Mouse (Mus musculus): ENCODE data around the gene Scn8a. TPM values are rescaled to one million over a fixed set of nuclear protein-coding genes. Genes with fewer than 3 reads are reported as not detected.

The Scn8a gene
- polyA plus RNA-seq, 1 experiment: not detected

DNA sequence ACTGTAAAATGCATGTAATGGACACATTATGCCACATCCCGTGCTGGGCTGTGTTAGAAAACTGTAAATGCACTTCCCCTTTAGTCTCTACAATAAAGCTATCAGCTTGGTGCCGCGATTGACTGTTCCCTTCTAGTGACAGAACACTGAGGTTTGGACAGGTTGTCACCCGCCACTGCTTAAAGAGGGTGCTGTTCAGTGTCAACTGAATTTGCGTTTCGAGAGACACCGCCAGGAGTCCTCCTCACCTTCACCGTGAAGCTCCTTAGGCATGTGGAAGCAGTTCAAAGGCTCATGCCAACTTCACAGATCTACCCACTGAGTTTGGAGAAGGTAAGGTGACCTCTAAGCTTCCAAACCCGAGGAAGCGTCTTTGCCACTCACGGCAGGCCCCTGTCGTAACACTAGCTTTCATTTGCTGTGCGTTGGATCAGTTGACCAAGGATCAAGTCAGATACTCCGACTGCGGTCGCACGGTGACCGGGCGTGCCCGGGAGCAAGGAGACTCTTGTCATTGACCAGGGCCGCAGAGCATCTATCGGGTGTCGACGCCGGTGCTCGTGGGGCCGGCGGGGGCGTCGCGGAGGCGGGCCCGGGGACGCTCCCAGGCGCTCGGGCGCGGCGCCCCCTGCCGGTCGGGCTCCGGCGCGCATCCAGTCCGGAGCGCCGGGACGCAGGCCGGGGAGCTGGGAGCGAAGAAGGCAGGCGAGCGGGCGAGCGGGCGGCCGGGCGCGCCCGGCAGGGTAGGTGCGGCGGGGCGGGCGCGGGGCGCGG, 530 bp downstream of the Scn8a start:
- Histone ChIP-seq H3ac (ENCODE audit: control insufficient read depth, insufficient read length, low read depth) (no peak overlapping the region), H3K27me3 (ENCODE audit: control insufficient read depth, insufficient read depth, insufficient read length) (peaks cover 42% of the 10 kb centered on the region), H3K4me3 (ENCODE audit: insufficient read depth, poor library complexity, severe bottlenecking) (no peak overlapping the region), H3K79me2 (ENCODE audit: control insufficient read depth, insufficient read depth) (no peaks in the 10 kb centered on the region), H3K36me3 (ENCODE audit: control insufficient read depth, insufficient read depth) (no peaks in the 10 kb centered on the region), H3K79me3 (ENCODE audit: low read depth) (no peaks in the 10 kb centered on the region)
- TF ChIP-seq FOSL1 (IDR thresholded peaks at IDR 0.05; ENCODE audit: insufficient read depth, low read length, poor library complexity, severe bottlenecking): no peak
- no peak for TF ChIP-seq MYOD1 (IDR thresholded peaks at IDR 0.05; ENCODE audit: control insufficient read depth, insufficient read length, low read depth)
- TF ChIP-seq CEBPB (IDR thresholded peaks at IDR 0.05; ENCODE audit: low read depth): no peak
- TF ChIP-seq MYOG (IDR thresholded peaks at IDR 0.05; ENCODE audit: control insufficient read depth, extremely low read depth, insufficient read length): no peak
- no peak for TF ChIP-seq USF1 (IDR thresholded peaks at IDR 0.05; ENCODE audit: low read depth)
- no peak for TF ChIP-seq MAX (IDR thresholded peaks at IDR 0.05)
- no peak for TF ChIP-seq CTCF (IDR thresholded peaks at IDR 0.05; ENCODE audit: control insufficient read depth, insufficient read depth, insufficient read length)

DNA sequence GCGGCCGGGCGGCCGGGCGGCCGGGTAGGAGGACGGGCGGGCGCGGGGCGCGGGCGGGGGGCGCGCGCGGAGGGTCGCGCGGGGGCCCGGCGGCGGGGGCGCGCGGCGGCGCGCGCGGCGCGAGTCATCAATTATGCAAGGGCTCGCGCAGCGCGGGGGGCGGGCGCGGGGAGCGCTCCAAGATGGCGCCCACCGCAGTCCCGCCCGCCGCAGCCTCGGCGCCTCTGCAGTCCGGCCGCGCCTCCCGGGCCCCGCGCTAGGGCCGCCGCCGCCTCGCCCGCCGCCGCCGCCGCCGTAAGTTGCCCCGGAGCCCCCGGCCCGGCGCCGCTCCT, 1.1 kb downstream of the Scn8a start:
- peaks cover 48% of the 10 kb centered on the region for H3K27me3 ChIP-seq (ENCODE audit: control insufficient read depth, insufficient read depth, insufficient read length)
- TF ChIP-seq MYOD1 (IDR thresholded peaks at IDR 0.05; ENCODE audit: control insufficient read depth, insufficient read length, low read depth): no peak
- no peak for TF ChIP-seq CTCF (IDR thresholded peaks at IDR 0.05; ENCODE audit: control insufficient read depth, insufficient read depth, insufficient read length)
- no peak for TF ChIP-seq USF1 (IDR thresholded peaks at IDR 0.05; ENCODE audit: low read depth)
- no peak overlapping the region for H3K4me3 ChIP-seq (ENCODE audit: insufficient read depth, poor library complexity, severe bottlenecking)
- H3ac ChIP-seq (ENCODE audit: control insufficient read depth, insufficient read length, low read depth): no peak overlapping the region
- H3K79me3 ChIP-seq (ENCODE audit: low read depth): no peaks in the 10 kb centered on the region
- no peaks in the 10 kb centered on the region for H3K79me2 ChIP-seq (ENCODE audit: control insufficient read depth, insufficient read depth)
- H3K36me3 ChIP-seq (ENCODE audit: control insufficient read depth, insufficient read depth): no peaks in the 10 kb centered on the region

- Histone ChIP-seq H3K27me3 (ENCODE audit: control insufficient read depth, insufficient read depth, insufficient read length) (peaks cover 54% of the 10 kb centered on the region), H3K4me3 (ENCODE audit: insufficient read depth, poor library complexity, severe bottlenecking) (no peak overlapping the region), H3K79me3 (ENCODE audit: low read depth) (no peaks in the 10 kb centered on the region), H3K79me2 (ENCODE audit: control insufficient read depth, insufficient read depth) (no peaks in the 10 kb centered on the region), H3ac (ENCODE audit: control insufficient read depth, insufficient read length, low read depth) (no peak overlapping the region), H3K36me3 (ENCODE audit: control insufficient read depth, insufficient read depth) (no peaks in the 10 kb centered on the region)
- TF ChIP-seq CEBPB (IDR thresholded peaks at IDR 0.05; ENCODE audit: low read depth) (no peak), USF1 (IDR thresholded peaks at IDR 0.05; ENCODE audit: low read depth) (no peak)
Observed at GRCm38 (mm10) chr15:100871107-100872011, 1.7 kb downstream of the Scn8a start.

DNA sequence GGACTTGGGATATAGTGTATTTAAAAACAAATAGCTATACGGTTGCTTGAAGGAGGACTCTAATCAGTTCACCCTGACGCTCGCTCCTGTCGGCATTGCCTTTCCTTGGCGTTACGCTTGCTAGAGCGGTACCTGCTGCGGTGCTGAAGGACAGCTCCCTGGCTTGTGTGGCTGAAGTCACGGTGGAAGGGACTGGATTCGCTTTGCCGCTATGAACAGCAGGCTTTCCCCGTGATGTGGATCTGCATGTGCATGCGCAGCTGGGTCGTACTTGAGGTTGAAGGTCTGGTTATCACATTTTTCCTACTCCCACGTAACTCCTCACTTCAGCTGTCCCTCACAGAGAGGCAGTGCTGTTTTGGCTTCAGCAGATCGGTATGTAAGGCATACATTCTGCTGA, 3.5 kb downstream of the Scn8a start:
- TF ChIP-seq FOSL1 (IDR thresholded peaks at IDR 0.05; ENCODE audit: insufficient read depth, low read length, poor library complexity, severe bottlenecking): no peak
- no peak for TF ChIP-seq CTCF (IDR thresholded peaks at IDR 0.05; ENCODE audit: control insufficient read depth, insufficient read depth, insufficient read length)
- no peak for TF ChIP-seq MYOD1 (IDR thresholded peaks at IDR 0.05; ENCODE audit: control insufficient read depth, insufficient read length, low read depth)
- TF ChIP-seq CEBPB (IDR thresholded peaks at IDR 0.05; ENCODE audit: low read depth): no peak
- TF ChIP-seq MYOG (IDR thresholded peaks at IDR 0.05; ENCODE audit: control insufficient read depth, extremely low read depth, insufficient read length): no peak
- no peak for TF ChIP-seq MAX (IDR thresholded peaks at IDR 0.05)
- no peak for TF ChIP-seq USF1 (IDR thresholded peaks at IDR 0.05; ENCODE audit: low read depth)
- H3ac ChIP-seq (ENCODE audit: control insufficient read depth, insufficient read length, low read depth): no peak overlapping the region
- H3K79me2 ChIP-seq (ENCODE audit: control insufficient read depth, insufficient read depth): no peaks in the 10 kb centered on the region
- no peak overlapping the region for H3K4me3 ChIP-seq (ENCODE audit: insufficient read depth, poor library complexity, severe bottlenecking)
- H3K79me3 ChIP-seq (ENCODE audit: low read depth): no peaks in the 10 kb centered on the region
- H3K36me3 ChIP-seq (ENCODE audit: control insufficient read depth, insufficient read depth): no peaks in the 10 kb centered on the region
- peaks cover 61% of the 10 kb centered on the region for H3K27me3 ChIP-seq (ENCODE audit: control insufficient read depth, insufficient read depth, insufficient read length)

DNA sequence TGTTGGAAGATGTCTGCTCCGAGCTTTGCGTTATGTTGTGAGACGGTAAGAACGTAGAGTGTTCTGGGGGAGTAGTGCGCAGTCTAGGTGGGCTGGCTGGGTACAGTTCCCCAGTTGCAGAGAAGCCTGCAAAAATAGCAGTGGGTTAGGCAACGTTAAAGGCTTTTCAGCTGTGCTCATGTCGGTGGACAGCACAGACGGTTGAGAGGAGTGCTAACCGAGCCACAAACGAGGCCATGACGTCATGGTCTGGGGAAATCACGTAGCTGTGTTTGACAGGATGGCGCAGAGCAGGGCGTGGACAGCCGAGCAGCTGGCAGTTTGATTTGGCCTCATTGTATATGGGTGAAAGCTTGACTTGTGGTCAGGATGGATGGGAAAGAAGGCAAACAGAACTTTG, 9.4 kb downstream of the Scn8a start:
- Histone ChIP-seq H3K79me2 (ENCODE audit: control insufficient read depth, insufficient read depth) (no peaks in the 10 kb centered on the region), H3K36me3 (ENCODE audit: control insufficient read depth, insufficient read depth) (no peaks in the 10 kb centered on the region), H3K79me3 (ENCODE audit: low read depth) (no peaks in the 10 kb centered on the region), H3K27me3 (ENCODE audit: control insufficient read depth, insufficient read depth, insufficient read length) (peaks cover 66% of the 10 kb centered on the region), H3K4me3 (ENCODE audit: insufficient read depth, poor library complexity, severe bottlenecking) (no peak overlapping the region), H3ac (ENCODE audit: control insufficient read depth, insufficient read length, low read depth) (no peak overlapping the region)
- no peak for TF ChIP-seq FOSL1 (IDR thresholded peaks at IDR 0.05; ENCODE audit: insufficient read depth, low read length, poor library complexity, severe bottlenecking)
- no peak for TF ChIP-seq MYOG (IDR thresholded peaks at IDR 0.05; ENCODE audit: control insufficient read depth, extremely low read depth, insufficient read length)
- no peak for TF ChIP-seq USF1 (IDR thresholded peaks at IDR 0.05; ENCODE audit: low read depth)
- TF ChIP-seq MYOD1 (IDR thresholded peaks at IDR 0.05; ENCODE audit: control insufficient read depth, insufficient read length, low read depth): no peak
- TF ChIP-seq CTCF (IDR thresholded peaks at IDR 0.05; ENCODE audit: control insufficient read depth, insufficient read depth, insufficient read length): no peak
- TF ChIP-seq CEBPB (IDR thresholded peaks at IDR 0.05; ENCODE audit: low read depth): no peak
- TF ChIP-seq MAX (IDR thresholded peaks at IDR 0.05): no peak
